Mouse (Mus musculus) adrenal gland, adult (tissue): Measurements from ENCODE around the gene Glud1.
A peak's percentile ranks its signal among the peaks of the same experiment; 100 is the strongest.

Experiments used
- DNase-seq, 2 experiments: peaks; one replicate each; pipeline ENCODE4 v3.0.0; 2022 to 2023; ENCODE audit warnings: low spot score in 1 of 2; ENCODE audit not compliant: inconsistent age in 2 of 2

Gene Glud1

GRCm38 (mm10) chr14:34375941-34376340, 65.4 kb downstream of the Glud1 start:
- DNase-seq = no peak

DNA sequence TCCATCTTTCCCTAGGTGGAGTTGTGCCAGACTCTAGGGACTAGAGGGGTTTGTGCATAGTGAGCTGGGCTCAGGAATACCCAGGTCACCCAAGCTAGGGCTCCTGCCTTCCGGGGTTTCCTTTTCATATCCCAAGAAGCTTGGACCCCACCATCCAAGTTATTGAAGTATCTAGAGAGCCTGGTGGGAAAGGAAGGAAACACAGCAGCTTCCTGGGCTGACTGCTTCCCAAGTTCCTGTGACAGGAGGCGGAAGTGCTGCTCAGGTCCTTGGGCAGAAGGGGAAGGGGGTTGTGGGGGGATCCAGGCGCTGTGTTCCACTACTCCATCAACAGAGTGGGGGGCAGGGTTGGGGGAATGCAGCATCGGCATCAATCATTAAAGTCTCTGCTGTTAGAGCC, 66.6 kb downstream of the Glud1 start:
- DNase-seq = no peak

DNA sequence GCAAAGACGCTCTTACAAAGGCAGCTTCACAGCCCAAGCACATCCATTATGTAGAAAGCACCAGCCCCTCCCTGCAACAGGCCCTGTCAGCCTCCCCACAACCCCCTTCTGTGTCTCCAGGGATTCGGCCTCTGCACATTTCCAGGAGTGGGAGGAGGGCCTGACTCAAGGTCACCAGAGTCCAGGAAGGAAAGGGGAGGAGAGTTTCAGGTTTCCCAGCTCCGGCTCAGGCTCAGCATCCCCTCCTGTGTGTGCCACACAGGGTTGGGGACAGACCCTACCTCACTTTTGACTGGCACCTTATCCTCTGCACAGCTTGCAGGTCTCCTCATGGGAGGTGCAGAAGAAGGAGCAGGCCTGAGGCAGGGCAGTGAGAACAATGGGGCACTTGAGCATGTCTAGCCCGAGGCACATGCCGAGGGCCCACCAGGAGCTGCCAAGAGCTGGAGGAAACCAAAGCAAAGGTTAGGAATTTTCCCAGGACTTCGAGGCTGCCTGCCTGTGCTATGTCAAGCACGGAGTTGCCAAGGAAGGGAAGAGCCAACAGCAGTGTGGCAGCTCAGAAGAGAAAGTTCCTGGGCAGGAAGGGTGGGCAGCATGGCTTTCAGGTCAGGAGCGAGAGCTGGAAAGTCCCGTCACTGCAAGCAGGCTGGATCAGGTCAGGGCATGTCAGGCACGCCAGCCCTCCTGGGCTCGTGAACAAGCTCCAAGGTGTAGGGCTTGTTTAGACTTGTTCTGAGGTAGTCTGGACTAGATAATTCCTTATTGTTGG, 68.2 kb downstream of the Glud1 start:
- DNase-seq = peak; percentile 66 to 84

- no peak for DNase-seq
These were observed 72.6 kb downstream of the Glud1 start for GRCm38 (mm10) chr14:34382921-34383704.

DNA sequence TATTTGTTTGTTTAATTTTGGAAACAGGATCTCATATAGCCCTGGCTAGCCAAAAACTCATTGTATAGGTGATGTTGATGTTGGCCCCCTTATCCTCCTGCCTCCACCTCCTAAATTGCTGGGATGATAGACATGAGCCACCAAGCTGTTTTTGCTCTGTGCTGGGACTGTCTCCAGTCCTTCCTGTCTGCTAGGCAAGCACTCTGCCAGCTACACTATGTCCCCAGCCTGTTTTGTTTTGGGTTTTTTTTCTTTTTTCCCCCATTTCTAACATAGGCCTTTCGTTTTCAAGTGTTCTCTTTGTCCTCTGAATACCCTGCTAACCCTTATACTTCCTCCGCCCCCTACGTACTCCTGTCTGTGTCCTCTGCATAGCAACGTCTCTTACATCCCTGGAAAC, 82.8 kb downstream of the Glud1 start:
- DNase-seq = no peak
